Mouse (Mus musculus): Measurements from ENCODE around the gene Six5. TPM values are rescaled to one million over a fixed set of nuclear protein-coding genes. Genes with fewer than 3 reads are reported as not detected.

Gene Six5
- total RNA-seq, 2 experiments from 2014 or later: 14.0 to 15.6 TPM

DNA sequence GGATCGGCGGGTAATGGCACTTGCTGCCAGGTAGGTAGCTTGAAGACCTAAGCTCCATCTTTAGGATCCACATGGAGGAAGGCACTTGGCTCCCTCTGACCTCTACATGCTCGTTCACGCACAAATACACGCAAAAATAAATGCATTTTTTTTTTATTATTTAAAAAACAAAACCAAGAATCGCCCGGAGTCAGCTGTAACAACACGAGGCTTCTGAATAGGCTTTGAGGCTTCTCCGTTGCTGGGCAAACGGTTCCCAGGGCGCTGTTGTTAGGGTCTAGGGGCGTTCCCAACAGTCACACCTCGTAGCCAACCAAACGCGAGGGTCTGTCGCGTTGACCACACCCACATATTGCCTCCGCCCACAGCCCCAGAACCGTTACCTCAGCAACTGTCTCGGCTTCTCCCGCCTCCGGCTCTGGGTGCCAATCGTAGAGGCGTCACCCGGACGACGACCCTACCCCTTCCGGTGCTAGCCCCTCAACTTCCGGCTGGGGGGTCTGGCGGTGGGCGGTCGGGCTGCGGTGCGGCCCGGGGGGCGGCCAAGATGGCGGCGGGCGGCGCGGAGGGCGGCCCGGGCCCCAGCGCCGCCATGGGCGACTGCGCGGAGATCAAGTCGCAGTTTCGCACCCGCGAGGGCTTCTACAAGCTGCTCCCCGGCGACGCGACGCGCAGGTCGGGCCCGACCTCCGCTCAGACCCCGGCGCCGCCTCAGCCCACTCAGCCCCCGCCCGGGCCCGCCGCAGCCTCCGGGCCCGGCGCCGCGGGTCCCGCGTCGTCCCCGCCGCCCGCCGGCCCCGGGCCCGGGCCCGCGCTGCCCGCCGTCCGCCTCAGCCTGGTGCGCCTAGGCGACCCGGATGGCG lies 18.4 kb upstream of the Six5 start, which contains the start of gene Dmwd:
Gene Dmwd, plus strand, starts transcription at position 505 of the 863 bp plus-strand sequence.
- peak; percentile 95 to 96 for DNase-seq

- peak in 1 of 2 experiments; percentile 57 for DNase-seq
These were observed 17.8 kb upstream of the Six5 start for GRCm38 (mm10) chr7:19076586-19076991.

DNA sequence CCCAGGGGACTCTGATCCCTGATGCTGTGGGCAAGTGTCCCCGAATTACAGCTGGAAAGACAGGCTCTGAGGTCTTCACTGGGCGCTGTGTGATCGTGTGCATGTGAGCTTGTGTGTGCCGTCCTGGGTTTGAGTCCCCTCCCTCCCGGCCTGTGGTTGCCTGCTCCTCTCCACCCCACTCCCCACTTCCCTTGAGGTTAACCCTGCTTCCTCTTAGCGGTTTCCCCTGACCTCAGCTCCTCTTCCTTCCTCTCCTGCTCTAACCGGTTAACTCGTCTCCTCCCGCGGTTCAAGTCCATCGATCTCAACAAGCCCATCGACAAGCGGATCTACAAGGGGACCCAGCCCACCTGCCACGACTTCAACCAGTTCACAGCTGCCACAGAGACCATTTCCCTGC lies 16.6 kb upstream of the Six5 start:
- peak in 1 of 2 experiments; percentile 47 for DNase-seq

DNA sequence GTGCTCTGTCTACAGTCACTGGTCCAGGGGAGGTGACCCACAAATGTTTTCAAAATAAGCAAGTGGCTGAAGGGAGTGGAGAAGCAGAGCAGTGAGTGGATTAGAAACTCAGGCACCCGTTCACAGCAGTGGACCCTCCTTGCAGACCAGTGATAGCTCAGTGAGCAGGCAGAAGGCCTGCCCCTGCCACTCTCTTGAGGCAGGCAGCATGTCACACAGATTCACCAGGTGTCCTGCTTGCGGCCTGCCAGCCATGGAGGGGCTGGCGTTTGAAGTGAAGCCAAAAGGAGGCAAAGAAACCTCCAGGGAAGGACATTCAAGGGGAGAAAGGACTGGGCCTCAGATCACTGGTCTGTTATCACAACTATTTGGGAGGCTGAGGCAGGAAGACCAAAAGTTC lies 15.7 kb upstream of the Six5 start:
- no peak for DNase-seq

DNA sequence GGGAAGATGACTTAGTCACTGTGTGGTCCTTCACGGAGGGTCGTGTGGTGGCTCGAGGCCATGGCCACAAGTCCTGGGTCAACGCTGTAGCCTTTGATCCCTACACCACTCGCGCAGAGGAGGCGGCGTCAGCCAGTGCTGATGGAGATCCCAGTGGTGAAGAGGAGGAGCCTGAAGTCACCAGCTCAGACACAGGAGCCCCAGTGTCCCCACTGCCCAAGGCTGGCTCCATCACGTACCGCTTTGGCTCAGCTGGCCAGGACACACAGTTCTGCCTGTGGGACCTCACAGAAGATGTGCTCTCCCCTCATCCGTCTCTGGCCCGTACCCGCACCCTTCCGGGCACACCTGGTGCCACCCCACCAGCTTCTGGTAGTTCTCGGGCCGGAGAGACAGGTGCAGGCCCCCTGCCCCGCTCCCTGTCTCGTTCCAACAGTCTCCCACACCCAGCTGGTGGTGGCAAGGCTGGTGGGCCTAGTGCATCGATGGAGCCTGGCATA lies 13.9 kb upstream of the Six5 start:
- DNase-seq: no peak

DNA sequence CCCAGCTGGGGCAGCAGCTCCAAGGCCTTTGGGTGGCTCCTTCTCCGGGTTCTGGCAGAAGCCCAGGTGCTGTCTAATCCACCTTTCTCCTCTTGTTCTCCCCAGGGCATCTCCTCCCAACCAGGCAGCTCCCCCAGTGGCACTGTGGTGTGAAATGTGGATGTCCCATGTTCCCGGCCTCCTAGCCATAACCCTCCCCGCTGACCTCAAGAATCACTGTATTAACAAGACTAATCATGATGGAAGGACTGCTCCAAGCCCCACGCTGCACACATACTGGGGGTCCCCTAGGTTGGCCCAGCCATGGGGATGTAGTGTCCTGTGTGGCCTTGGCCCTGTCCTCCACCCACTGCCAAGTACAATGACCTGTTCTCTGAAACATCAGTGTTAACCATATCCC lies 12.2 kb upstream of the Six5 start:
- peak in 1 of 2 experiments; percentile 63 for DNase-seq

DNA sequence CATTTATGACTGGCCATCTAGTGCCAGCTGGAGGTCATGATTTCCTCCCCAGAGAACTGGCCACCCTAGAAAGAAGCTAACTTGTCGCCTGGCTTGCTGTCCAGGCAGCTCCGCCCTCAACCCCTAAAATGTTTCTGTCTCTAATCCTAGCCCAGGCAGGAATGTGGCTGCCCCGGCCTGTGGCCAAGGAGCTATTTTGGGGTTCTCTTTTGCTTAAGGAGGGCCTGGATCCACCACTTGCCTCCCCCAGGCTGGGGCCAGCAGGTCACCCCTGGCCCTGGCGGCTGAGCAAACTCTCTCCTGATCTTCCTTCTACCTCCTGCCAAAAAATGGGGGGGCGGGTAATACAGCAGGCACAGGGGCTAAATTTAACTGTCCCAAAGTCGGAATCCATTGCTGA lies 11.3 kb upstream of the Six5 start:
- DNase-seq: peak; percentile 34 to 67

- peak; percentile 67 to 80 for DNase-seq
These were observed 10.7 kb upstream of the Six5 start, which contains the start of gene Dmpk for GRCm38 (mm10) chr7:19083701-19084100. TSS of gene Dmpk (plus strand) at chr7:19083849.

DNA sequence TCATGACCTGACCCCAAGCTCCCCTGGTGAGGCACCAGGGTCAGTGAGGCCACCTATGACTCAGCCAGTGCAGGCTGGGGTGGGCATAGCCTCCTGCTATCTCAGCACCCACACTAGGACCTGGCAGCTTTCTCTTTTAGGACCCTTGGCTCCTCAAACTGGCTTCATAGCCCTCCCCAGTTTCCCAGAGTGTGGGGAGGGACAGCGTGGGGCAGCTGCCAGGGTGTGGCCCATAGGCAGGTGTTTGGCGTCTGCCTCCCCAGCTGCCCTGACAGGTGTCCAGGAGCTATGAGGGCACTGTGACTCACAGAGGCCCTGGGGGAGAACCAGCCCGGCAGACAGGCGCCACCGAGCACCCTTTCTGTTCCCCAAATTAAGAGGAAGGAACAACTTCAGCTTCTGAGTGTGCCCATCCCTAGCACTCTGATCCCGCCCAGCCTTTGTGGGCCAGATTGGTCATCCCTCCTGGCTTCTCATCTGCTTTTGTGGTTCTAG lies 10.1 kb upstream of the Six5 start:
- DNase-seq: peak; percentile 61 to 62

GRCm38 (mm10) chr7:19084921-19085473 lies 9.4 kb upstream of the Six5 start:
- DNase-seq: peak in 1 of 2 experiments; percentile 55

DNA sequence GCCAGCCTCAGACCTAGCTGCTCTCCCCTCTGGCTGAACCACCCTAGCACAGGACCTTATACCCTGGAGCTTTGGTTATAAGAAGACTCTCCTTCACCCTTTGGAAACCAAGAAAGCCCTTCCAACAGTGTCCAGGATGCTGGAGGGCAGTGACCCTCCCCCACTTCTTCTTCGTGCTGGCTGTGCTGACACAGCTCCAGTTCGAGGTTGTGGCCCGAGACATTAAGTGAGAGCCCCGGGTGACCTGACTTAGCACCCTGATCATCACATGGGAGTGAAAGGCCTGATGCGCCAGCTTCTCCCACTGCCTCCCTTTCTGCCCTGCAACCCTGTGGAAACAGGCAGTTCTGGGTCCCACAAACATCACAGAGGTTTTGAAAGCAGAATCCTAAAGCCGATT lies 8.9 kb upstream of the Six5 start:
- no peak for DNase-seq

GRCm38 (mm10) chr7:19086042-19086441 lies 8.4 kb upstream of the Six5 start:
- peak; percentile 87 to 89 for DNase-seq

DNA sequence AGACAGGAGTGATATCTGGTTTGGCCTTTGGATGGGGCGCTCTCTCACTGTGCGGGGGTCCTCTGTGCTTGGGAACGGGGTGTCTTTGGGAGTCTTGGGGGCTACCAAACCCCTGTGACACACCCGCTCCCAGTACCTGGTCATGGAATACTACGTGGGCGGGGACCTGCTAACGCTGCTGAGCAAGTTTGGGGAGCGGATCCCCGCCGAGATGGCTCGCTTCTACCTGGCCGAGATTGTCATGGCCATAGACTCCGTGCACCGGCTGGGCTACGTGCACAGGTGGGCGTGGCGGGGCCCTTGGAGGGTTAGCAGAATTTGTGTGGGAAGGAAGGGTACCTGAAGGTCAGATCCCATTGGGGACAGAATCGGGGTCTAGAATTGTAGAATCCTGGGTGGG lies 7.6 kb upstream of the Six5 start:
- no peak for DNase-seq

- DNase-seq: peak; percentile 66 to 85
These were observed 5.6 kb upstream of the Six5 start for GRCm38 (mm10) chr7:19088813-19089212.

GRCm38 (mm10) chr7:19091913-19092312 lies 2.5 kb upstream of the Six5 start:
- no peak for DNase-seq

DNA sequence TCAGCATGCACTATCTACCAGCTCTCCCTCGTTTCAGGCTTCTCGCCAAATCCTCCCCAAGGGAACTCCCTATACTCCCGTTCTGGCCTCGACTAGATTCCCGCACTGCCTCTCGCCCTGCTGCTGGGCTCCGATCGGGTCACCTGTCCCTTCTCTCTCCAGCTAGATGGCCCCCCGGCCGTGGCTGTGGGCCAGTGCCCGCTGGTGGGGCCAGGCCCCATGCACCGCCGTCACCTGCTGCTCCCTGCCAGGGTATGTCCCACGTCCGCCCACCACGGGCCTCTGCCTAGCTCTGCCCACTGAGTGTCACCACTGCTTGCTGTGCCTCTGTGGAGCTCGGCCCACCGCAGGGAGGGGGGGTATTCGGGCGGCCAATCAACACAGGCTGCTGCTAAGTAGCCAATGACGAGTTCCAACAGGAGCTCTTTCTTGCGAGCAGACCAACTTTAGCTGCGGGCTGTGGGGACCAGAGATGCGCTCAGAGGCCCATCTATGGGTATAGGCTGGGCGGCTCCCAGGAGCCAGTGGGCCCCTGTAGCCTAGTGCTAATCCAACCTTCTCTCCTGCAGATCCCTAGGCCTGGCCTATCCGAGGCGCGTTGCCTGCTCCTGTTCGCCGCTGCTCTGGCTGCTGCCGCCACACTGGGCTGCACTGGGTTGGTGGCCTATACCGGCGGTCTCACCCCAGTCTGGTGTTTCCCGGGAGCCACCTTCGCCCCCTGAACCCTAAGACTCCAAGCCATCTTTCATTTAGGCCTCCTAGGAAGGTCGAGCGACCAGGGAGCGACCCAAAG lies 1.8 kb upstream of the Six5 start:
- peak; percentile 71 to 78 for DNase-seq

DNA sequence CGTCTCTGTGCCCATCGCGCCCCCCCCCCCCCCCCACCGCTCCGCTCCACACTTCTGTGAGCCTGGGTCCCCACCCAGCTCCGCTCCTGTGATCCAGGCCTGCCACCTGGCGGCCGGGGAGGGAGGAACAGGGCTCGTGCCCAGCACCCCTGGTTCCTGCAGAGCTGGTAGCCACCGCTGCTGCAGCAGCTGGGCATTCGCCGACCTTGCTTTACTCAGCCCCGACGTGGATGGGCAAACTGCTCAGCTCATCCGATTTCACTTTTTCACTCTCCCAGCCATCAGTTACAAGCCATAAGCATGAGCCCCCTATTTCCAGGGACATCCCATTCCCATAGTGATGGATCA lies 1.2 kb upstream of the Six5 start:
- DNase-seq: peak; percentile 92 to 94

DNA sequence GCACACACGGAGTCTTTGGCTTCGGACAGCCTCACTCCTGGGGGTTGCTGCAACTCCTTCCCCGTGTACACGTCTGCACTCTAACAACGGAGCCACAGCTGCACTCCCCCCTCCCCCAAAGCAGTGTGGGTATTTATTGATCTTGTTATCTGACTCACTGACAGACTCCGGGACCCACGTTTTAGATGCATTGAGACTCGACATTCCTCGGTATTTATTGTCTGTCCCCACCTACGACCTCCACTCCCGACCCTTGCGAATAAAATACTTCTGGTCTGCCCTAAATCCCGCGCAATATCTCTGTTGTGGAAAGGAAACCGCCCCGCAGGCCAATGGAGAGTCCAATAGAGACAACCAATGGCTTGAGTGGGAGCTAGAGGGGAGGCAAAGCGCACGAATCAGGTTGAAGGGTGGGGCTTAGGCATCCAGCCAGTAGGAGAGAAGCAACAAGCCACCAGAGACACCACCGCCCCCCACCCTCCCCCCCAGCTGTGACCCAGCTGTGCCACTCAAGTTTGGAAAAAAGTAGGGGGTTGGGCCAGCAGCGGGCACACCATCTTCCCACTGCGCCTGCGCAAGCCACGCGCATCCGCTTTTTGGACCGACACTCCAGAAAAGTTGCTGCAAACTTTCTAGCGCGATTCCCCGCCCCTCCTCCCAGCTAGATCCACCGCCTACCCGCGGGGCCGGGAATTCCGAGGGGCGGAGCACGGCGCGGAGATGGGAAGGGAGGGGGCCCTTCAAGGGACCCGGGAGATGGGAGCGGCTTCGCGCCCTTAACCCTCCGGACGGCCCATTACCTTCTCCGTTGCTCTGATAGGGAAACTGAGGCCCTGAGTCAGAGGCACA lies 633 bp upstream of the Six5 start:
- DNase-seq: peak; percentile 99

- DNase-seq: peak; percentile 67 to 77
These were observed 694 bp downstream of the Six5 start for GRCm38 (mm10) chr7:19094826-19095750.

DNA sequence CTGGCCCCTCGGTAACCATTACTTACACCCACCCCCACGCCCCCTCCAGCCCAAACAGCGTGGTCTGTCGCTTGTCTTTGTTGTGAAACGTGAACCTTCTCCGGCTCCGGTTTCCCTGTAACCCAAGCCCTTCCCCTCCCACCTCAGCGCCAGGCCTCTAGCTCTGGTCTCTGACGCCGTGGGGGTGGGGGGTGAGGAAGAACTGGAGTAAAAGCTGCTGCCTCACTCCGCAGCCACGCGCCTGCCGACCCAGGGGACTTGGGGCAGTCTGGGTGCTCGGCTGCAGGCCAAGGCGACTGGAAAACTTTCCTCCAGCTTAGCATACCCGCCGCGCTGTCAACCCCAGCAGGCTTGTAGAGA lies 1.3 kb downstream of the Six5 start:
- peak; percentile 76 to 91 for DNase-seq
